Mouse (Mus musculus): Measurements from ENCODE around the gene Nol4l.

The Nol4l gene

GRCm38 (mm10) chr2:153483118-153483983 is 46.4 kb downstream of the Nol4l start:
- peak; percentile 50 for DNase-seq (ENCODE audit: extremely low spot score)

GRCm38 (mm10) chr2:153481861-153482120 is 48.0 kb downstream of the Nol4l start:
- DNase-seq (ENCODE audit: extremely low spot score) = no peak

GRCm38 (mm10) chr2:153481108-153481860 is 48.5 kb downstream of the Nol4l start:
- DNase-seq (ENCODE audit: extremely low spot score) = no peak

- no peak for DNase-seq (ENCODE audit: extremely low spot score)
These were observed 50.3 kb downstream of the Nol4l start for GRCm38 (mm10) chr2:153479486-153479885.

GRCm38 (mm10) chr2:153478583-153478982 is 51.2 kb downstream of the Nol4l start:
- peak; percentile 76 for DNase-seq (ENCODE audit: extremely low spot score)

GRCm38 (mm10) chr2:153475114-153476112 is 54.4 kb downstream of the Nol4l start:
- no peak for DNase-seq (ENCODE audit: extremely low spot score)

- DNase-seq (ENCODE audit: extremely low spot score) = no peak
These were observed 58.8 kb downstream of the Nol4l start for GRCm38 (mm10) chr2:153470983-153471382.

- no peak for DNase-seq (ENCODE audit: extremely low spot score)
These were observed 60.0 kb downstream of the Nol4l start for GRCm38 (mm10) chr2:153469764-153470163.

GRCm38 (mm10) chr2:153469317-153469716 is 60.5 kb downstream of the Nol4l start:
- no peak for DNase-seq (ENCODE audit: extremely low spot score)

- no peak for DNase-seq (ENCODE audit: extremely low spot score)
These were observed 62.4 kb downstream of the Nol4l start for GRCm38 (mm10) chr2:153467372-153467771.

GRCm38 (mm10) chr2:153463257-153463656 is 66.5 kb downstream of the Nol4l start:
- DNase-seq (ENCODE audit: extremely low spot score) = no peak

- DNase-seq (ENCODE audit: extremely low spot score) = no peak
These were observed 71.7 kb downstream of the Nol4l start for GRCm38 (mm10) chr2:153458022-153458441.

GRCm38 (mm10) chr2:153457467-153457866 is 72.3 kb downstream of the Nol4l start:
- no peak for DNase-seq (ENCODE audit: extremely low spot score)

- DNase-seq (ENCODE audit: extremely low spot score) = no peak
These were observed 74.8 kb downstream of the Nol4l start for GRCm38 (mm10) chr2:153454841-153455506.

GRCm38 (mm10) chr2:153453961-153454759 is 75.6 kb downstream of the Nol4l start:
- no peak for DNase-seq (ENCODE audit: extremely low spot score)

GRCm38 (mm10) chr2:153448519-153448918 is 81.3 kb downstream of the Nol4l start:
- DNase-seq (ENCODE audit: extremely low spot score) = no peak

- no peak for DNase-seq (ENCODE audit: extremely low spot score)
These were observed 82.1 kb downstream of the Nol4l start for GRCm38 (mm10) chr2:153447719-153448118.

GRCm38 (mm10) chr2:153446476-153446875 is 83.3 kb downstream of the Nol4l start:
- DNase-seq (ENCODE audit: extremely low spot score) = peak; percentile 60

- peak; percentile 77 for DNase-seq (ENCODE audit: extremely low spot score)
These were observed 83.8 kb downstream of the Nol4l start for GRCm38 (mm10) chr2:153446017-153446408.

Measured in embryo, embryonic 9.5 days (tissue).